8 mouse cellular contexts compared by ENCODE assay signal in the genomic region with DNA sequence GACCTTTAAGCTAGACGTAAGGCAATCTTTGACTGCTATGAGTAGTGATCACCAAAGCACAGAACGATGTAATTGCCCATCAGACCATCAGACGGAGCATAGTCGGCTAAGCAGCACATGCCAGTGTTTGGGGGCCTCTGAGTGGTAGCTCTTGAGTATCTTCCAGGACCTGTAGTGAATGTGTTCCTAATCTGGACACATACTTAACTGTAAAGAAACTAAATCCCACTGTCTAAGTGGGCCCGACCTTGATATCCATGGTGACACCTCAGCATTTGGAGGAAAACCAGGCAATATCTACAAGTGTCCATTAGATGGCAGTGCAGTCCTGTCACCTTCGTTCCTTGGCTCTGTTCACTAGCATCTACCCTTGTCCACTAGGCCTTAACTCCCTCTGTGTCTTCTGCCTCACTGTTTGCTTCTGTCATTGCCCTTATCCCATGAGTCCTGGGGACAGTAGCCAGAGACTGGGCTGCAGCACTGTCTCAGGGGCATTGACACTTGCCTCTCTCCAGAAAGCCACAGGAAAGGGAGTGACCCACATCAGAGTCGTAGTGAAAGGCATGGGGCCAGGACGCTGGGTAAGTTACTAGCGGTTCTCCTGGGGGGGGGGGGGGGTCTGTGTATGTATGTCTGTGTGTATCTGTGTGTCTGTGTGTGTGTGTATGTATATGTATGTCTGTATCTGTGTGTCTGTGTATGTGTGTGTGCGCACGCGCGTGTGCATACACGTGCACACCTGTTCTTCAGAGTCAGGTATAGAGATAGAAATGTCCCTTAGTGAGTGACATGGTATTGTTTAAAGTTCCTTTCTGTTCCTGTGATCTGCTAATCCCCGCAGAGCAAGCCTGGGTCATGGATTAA. TPM values are rescaled to one million over a fixed set of nuclear protein-coding genes. Genes with fewer than 3 reads are reported as not detected.
A peak's percentile ranks its signal among the peaks of the same experiment; 100 is the strongest.
DNase-seq lines count a peak whose midpoint lies in the region; ATAC-seq and TF ChIP-seq lines count a peak whose summit lies in the region.

No protein-coding gene starts in this region.

- no peak overlapping the region for H3K4me2 ChIP-seq in kidney, embryonic 14.5 days (replicated peaks; ENCODE audit: low read depth, low read length)
- no peak overlapping the region for H3K4me2 ChIP-seq in midbrain, postnatal 0 days (ENCODE audit: low read depth, low read length, poor library complexity, severe bottlenecking)

- H3K27ac ChIP-seq in MEL (ENCODE audit: control insufficient read depth, low read depth, low read length) = no peak overlapping the region
- no peak overlapping the region for H3K27ac ChIP-seq in gastrocnemius, adult 2 months
- no peak overlapping the region for H3K27ac ChIP-seq in kidney, embryonic 14.5 days (ENCODE audit: low read depth, low read length)
- H3K27ac ChIP-seq in midbrain, postnatal 0 days (ENCODE audit: low read depth, low read length) = no peak overlapping the region

- H3K4me3 ChIP-seq in MEL (ENCODE audit: control insufficient read depth in 1 of 2, insufficient read depth in 1 of 2, low read depth in 2 of 2, low read length in 2 of 2) = no peak overlapping the region
- no peak overlapping the region for H3K4me3 ChIP-seq in gastrocnemius, adult 2 months
- H3K4me3 ChIP-seq in kidney, embryonic 14.5 days (ENCODE audit: low read length) = no peak overlapping the region
- H3K4me3 ChIP-seq in midbrain, postnatal 0 days (ENCODE audit: low read depth, low read length) = no peak overlapping the region

- TF ChIP-seq RAD21 in MEL (IDR thresholded peaks at IDR 0.05; ENCODE audit: low read depth, low read length) = peak; percentile 93

- no peak for TF ChIP-seq POLR2A in MEL (IDR thresholded peaks at IDR 0.05; ENCODE audit: control insufficient read depth in 1 of 2, insufficient read depth in 1 of 2, low read depth in 1 of 2, low read length in 2 of 2, poor library complexity in 1 of 2)

- H3K36me3 ChIP-seq in MEL (ENCODE audit: control insufficient read depth in 1 of 2, insufficient read depth in 2 of 2, low read length in 2 of 2) = peaks cover 0 to 25% of the 10 kb centered on the region in 2 experiments; a peak in 3 of 4 replicates
- H3K36me3 ChIP-seq in kidney, embryonic 14.5 days (ENCODE audit: control insufficient read depth, insufficient read depth, low read length) = peaks cover 43% of the 10 kb centered on the region
- H3K36me3 ChIP-seq in midbrain, postnatal 0 days (ENCODE audit: insufficient read depth, low read length) = peaks cover 17% of the 10 kb centered on the region

- WGBS in kidney, embryonic 14.5 days = 81% methylated on average over 15 of the region's 15 CpGs
- 86% methylated on average over 15 of the region's 15 CpGs for whole genome bisulfite sequencing in midbrain, postnatal 0 days

- no peaks in the 10 kb centered on the region for H3K9me3 ChIP-seq in MEL (replicated peaks; ENCODE audit: insufficient read depth, low read length)
- H3K9me3 ChIP-seq in kidney, embryonic 14.5 days (ENCODE audit: control insufficient read depth, low read length) = no peaks in the 10 kb centered on the region
- no peaks in the 10 kb centered on the region for H3K9me3 ChIP-seq in midbrain, postnatal 0 days (ENCODE audit: low read length)

- TF ChIP-seq EP300 in MEL (IDR thresholded peaks at IDR 0.05; ENCODE audit: low read depth in 1 of 2, low read length in 2 of 2) = no peak

- H3K4me1 ChIP-seq in MEL (ENCODE audit: control insufficient read depth in 1 of 2, insufficient read depth in 2 of 2, low read length in 2 of 2) = peaks cover 13 to 32% of the 10 kb centered on the region in 2 experiments
- no peaks in the 10 kb centered on the region for H3K4me1 ChIP-seq in kidney, embryonic 14.5 days (ENCODE audit: control insufficient read depth, insufficient read depth, low read length)
- H3K4me1 ChIP-seq in midbrain, postnatal 0 days (ENCODE audit: insufficient read depth, low read length) = no peaks in the 10 kb centered on the region

- DNase-seq in A20 (ENCODE audit: low read depth, low spot score) (peak; percentile 65), MEL (ENCODE audit: low read depth, low spot score) (peak; percentile 84), liver (peak; percentile 48)
- peak; percentile 57 for DNase-seq in cerebellum, adult 9-11 months
- peak; percentile 34 for DNase-seq in gastrocnemius, adult 2 months
- peak; percentile 90 for DNase-seq in midbrain, postnatal 0 days (ENCODE audit: low spot score)
- DNase-seq in thymus, postnatal 14 days = peak; percentile 58

- peak; percentile 66 to 95 (median 91) for TF ChIP-seq CTCF in MEL (IDR thresholded peaks at IDR 0.05 in 2 of 3, conservative IDR thresholded peaks at IDR 0.05 in 1 of 3; ENCODE audit: control insufficient read depth in 1 of 3, insufficient read depth in 1 of 3, low read depth in 2 of 3, low read length in 3 of 3, poor library complexity in 1 of 3, severe bottlenecking in 1 of 3)
- peak; percentile 88 for TF ChIP-seq CTCF in gastrocnemius, adult 2 months (IDR thresholded peaks at IDR 0.05)
- peak; percentile 97 for TF ChIP-seq CTCF in midbrain, postnatal 0 days (IDR thresholded peaks at IDR 0.05)

- H3K9ac ChIP-seq in MEL (ENCODE audit: control insufficient read depth, low read depth, low read length, poor library complexity, severe bottlenecking) = no peak overlapping the region
- H3K9ac ChIP-seq in kidney, embryonic 14.5 days (ENCODE audit: low read depth, low read length) = no peak overlapping the region
- no peak overlapping the region for H3K9ac ChIP-seq in midbrain, postnatal 0 days (replicated peaks; ENCODE audit: low read length, poor library complexity, severe bottlenecking)

- H3K27me3 ChIP-seq in MEL (ENCODE audit: control insufficient read depth in 1 of 2, insufficient read depth in 2 of 2, low read length in 2 of 2) = no peaks in the 10 kb centered on the region
- no peaks in the 10 kb centered on the region for H3K27me3 ChIP-seq in kidney, embryonic 14.5 days (ENCODE audit: control insufficient read depth, insufficient read depth, low read length)
- H3K27me3 ChIP-seq in midbrain, postnatal 0 days (ENCODE audit: insufficient read depth, low read length) = no peaks in the 10 kb centered on the region

- ATAC-seq in kidney, embryonic 14.5 days (ENCODE audit: low FRiP score, low TSS enrichment) = peak; percentile 65; the same call in 1 of the 2 replicates
- ATAC-seq in midbrain, postnatal 0 days (ENCODE audit: low FRiP score) = peak; percentile 78

- intact Hi-C loops in gastrocnemius, adult 2 months (cut with DNase I) = loop anchor here (1.0 kb wide), 1 partner anchor 99 kb away; no protein-coding TSS in a partner anchor

- H3K79me2 ChIP-seq in MEL (ENCODE audit: control insufficient read depth, insufficient read depth, low read length, poor library complexity) = no peaks in the 10 kb centered on the region

TF ChIP-seq in MEL, 35 proteins besides CTCF, POLR2A, EP300 and RAD21:
- TF ChIP-seq ELF1 (IDR thresholded peaks at IDR 0.05; ENCODE audit: low read depth, low read length) (no peak), ZC3H11A (IDR thresholded peaks at IDR 0.05; ENCODE audit: low read depth, low read length) (peak; percentile 92), SMC3 (IDR thresholded peaks at IDR 0.05; ENCODE audit: low read depth, low read length) (peak; percentile 92)

RNA-seq across cellular contexts. Expression of gene Mrpl46, which starts 8.3 kb away (rescaled TPM):
- total RNA-seq in MEL (2012; rRNA removed) = 67.2 and 69.8 TPM in 2 replicates
- 10 to 100 TPM in 1 of 2 experiments, not detected in 1; 70.8 TPM for polyA plus RNA-seq in MEL (2012; ENCODE audit: insufficient read depth in 1 of 2, insufficient read length in 2 of 2, low read depth in 1 of 2, low replicate concordance in 2 of 2, missing spikeins in 1 of 2)
- total RNA-seq in gastrocnemius, adult 2 months (2021) = 10 to 100 TPM; 22.3 to 34.2 TPM
- polyA plus RNA-seq in kidney, embryonic 14.5 days (2014; fragmentation: Nextera tagmentation; extraction: Ambion mirVana) = 71.8 and 85.4 TPM in 2 replicates
- 25.0 and 30.2 TPM in 2 replicates for total RNA-seq in midbrain, postnatal 0 days (2014; rRNA removed)
- polyA plus RNA-seq in midbrain, postnatal 0 days (2015; fragmentation: Nextera tagmentation; extraction: Ambion mirVana) = 66.1 and 66.4 TPM in 2 replicates

RNA-seq across cellular contexts. Expression of gene Mrps11, which starts 8.7 kb away (rescaled TPM):
- 88.8 and 106 TPM in 2 replicates for total RNA-seq in MEL (2012; rRNA removed)
- polyA plus RNA-seq in MEL (2012; ENCODE audit: insufficient read depth in 1 of 2, insufficient read length in 2 of 2, low read depth in 1 of 2, low replicate concordance in 2 of 2, missing spikeins in 1 of 2) = 100 to 1,000 TPM in 1 of 2 experiments, not detected in 1; 116 TPM
- 10 to 100 TPM; 27.7 to 37.1 TPM for total RNA-seq in gastrocnemius, adult 2 months (2021)
- 83.5 and 112 TPM in 2 replicates for polyA plus RNA-seq in kidney, embryonic 14.5 days (2014; fragmentation: Nextera tagmentation; extraction: Ambion mirVana)
- total RNA-seq in midbrain, postnatal 0 days (2014; rRNA removed) = 32.8 and 53.1 TPM in 2 replicates
- polyA plus RNA-seq in midbrain, postnatal 0 days (2015; fragmentation: Nextera tagmentation; extraction: Ambion mirVana) = 56.8 and 68.1 TPM in 2 replicates

RNA-seq across cellular contexts. Expression of gene Ntrk3, which starts 53.8 kb away (rescaled TPM):
- total RNA-seq in MEL (2012; rRNA removed) = 0.04 TPM in 1 of 2 replicates, not detected in the other
- not detected for polyA plus RNA-seq in MEL (2012; ENCODE audit: insufficient read depth in 1 of 2, insufficient read length in 2 of 2, low read depth in 1 of 2, low replicate concordance in 2 of 2, missing spikeins in 1 of 2)
- total RNA-seq in gastrocnemius, adult 2 months (2021) = 1 to 10 TPM; 1.1 to 1.5 TPM
- polyA plus RNA-seq in kidney, embryonic 14.5 days (2014; fragmentation: Nextera tagmentation; extraction: Ambion mirVana) = 4.6 and 5.1 TPM in 2 replicates
- total RNA-seq in midbrain, postnatal 0 days (2014; rRNA removed) = 101 and 114 TPM in 2 replicates
- polyA plus RNA-seq in midbrain, postnatal 0 days (2015; fragmentation: Nextera tagmentation; extraction: Ambion mirVana) = 23.7 and 26.0 TPM in 2 replicates

RNA-seq across cellular contexts. Expression of gene Det1, which starts 55.5 kb away (rescaled TPM):
- total RNA-seq in MEL (2012; rRNA removed) = 14.3 and 15.8 TPM in 2 replicates
- 10 to 100 TPM in 1 of 2 experiments, not detected in 1; 16.8 TPM for polyA plus RNA-seq in MEL (2012; ENCODE audit: insufficient read depth in 1 of 2, insufficient read length in 2 of 2, low read depth in 1 of 2, low replicate concordance in 2 of 2, missing spikeins in 1 of 2)
- 10 to 100 TPM; 17.9 to 22.1 TPM for total RNA-seq in gastrocnemius, adult 2 months (2021)
- 19.6 and 23.3 TPM in 2 replicates for polyA plus RNA-seq in kidney, embryonic 14.5 days (2014; fragmentation: Nextera tagmentation; extraction: Ambion mirVana)
- total RNA-seq in midbrain, postnatal 0 days (2014; rRNA removed) = 12.1 and 13.2 TPM in 2 replicates
- polyA plus RNA-seq in midbrain, postnatal 0 days (2015; fragmentation: Nextera tagmentation; extraction: Ambion mirVana) = 5.8 and 6.2 TPM in 2 replicates

Comparison
In these comparisons a context has a peak if more than half of its experiments do, and no peak if none do; other contexts are left out.
1. DNase-seq: peak in every context shown above with its lines; median percentile 90 in midbrain, postnatal 0 days; 84 in MEL; 65 in A20; 58 in thymus, postnatal 14 days; 57 in cerebellum, adult 9-11 months; 48 in liver; 34 in gastrocnemius, adult 2 months.
2. RNA of gene Ntrk3, which starts 53.8 kb away (total RNA-seq): 101 to 114 TPM in midbrain, postnatal 0 days; 1.1 to 1.5 TPM in gastrocnemius, adult 2 months and 0.04 TPM in MEL; every median in the first group is over 10 times any median in the second.
3. Peak in every context shown above with its lines, with median percentiles within 50 percentile points of each other: CTCF ChIP-seq.